Mouse (Mus musculus): ENCODE measurements around the gene Ces1d. TPM values are rescaled to one million over a fixed set of nuclear protein-coding genes. Genes with fewer than 3 reads are reported as not detected.
"Not testable (repeated sequence)": the region's sequence is repeated elsewhere in the genome, so short reads cannot be mapped to it uniquely, and the experiment has no call there.

Ces1d gene
- polyA plus RNA-seq, 1 experiment = 7.8 TPM

DNA sequence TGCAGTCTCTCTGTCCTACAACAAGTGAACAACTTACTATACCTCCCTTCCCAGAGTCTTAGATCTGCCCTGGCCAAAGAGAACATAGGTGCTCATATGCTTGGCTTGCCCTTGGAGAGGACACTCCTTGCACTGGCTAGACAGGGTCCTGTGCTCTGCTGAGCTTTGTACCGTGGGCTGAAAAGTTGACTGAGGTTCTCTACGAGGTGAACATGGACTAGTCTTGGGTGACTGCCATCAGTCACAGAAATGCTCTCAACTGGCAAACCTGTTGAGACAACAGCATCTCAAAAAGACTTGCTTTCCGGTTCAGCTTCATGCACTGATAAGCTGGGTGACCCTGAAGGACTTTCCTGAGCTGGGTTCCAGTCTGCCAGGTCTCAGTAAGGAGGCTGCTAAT lies 24.3 kb upstream of the Ces1d start:
- 74% methylated on average over 3 of the region's 3 CpGs for WGBS
- Histone ChIP-seq H3K27ac (ENCODE audit: control insufficient read depth, insufficient read depth, low read depth, low read length, poor library complexity) (no peak overlapping the region), H3K4me1 (ENCODE audit: control insufficient read depth, insufficient read depth, low read length) (no peaks in the 10 kb centered on the region), H3K4me3 (replicated peaks; ENCODE audit: control insufficient read depth, low read depth, low read length) (no peak overlapping the region)
- TF ChIP-seq CTCF (IDR thresholded peaks at IDR 0.05; ENCODE audit: control insufficient read depth, insufficient read depth, low read length) (no peak), POLR2A (IDR thresholded peaks at IDR 0.05; ENCODE audit: borderline replicate concordance, control insufficient read depth, low read depth, low read length) (no peak)

DNA sequence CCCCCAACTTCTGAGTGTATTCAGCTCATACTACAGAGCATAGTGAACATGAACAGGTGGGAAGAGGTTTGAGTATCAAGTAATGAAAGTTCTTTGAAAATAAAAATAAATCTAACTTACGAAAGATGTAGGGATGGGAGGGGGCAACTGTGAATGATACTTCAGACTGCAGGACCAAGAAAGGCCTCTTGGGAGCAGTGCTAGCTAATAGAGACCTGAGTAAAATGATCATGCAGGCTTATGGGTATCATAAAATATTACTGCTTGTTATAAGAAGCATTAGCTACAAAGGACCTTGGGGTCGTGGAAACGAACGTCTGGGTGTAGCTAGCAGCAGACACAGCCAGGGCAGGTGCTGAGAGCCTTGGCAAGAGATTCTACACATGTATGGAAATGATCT lies 20.2 kb upstream of the Ces1d start:
- no peaks in the 10 kb centered on the region for H3K4me1 ChIP-seq (ENCODE audit: control insufficient read depth, insufficient read depth, low read length)
- WGBS = 66% methylated on average over 4 of the region's 4 CpGs
- H3K4me3 ChIP-seq (replicated peaks; ENCODE audit: control insufficient read depth, low read depth, low read length) = no peak overlapping the region
- no peak overlapping the region for H3K27ac ChIP-seq (ENCODE audit: control insufficient read depth, insufficient read depth, low read depth, low read length, poor library complexity)
- TF ChIP-seq POLR2A (IDR thresholded peaks at IDR 0.05; ENCODE audit: borderline replicate concordance, control insufficient read depth, low read depth, low read length) = no peak
- TF ChIP-seq CTCF (IDR thresholded peaks at IDR 0.05; ENCODE audit: control insufficient read depth, insufficient read depth, low read length) = no peak

DNA sequence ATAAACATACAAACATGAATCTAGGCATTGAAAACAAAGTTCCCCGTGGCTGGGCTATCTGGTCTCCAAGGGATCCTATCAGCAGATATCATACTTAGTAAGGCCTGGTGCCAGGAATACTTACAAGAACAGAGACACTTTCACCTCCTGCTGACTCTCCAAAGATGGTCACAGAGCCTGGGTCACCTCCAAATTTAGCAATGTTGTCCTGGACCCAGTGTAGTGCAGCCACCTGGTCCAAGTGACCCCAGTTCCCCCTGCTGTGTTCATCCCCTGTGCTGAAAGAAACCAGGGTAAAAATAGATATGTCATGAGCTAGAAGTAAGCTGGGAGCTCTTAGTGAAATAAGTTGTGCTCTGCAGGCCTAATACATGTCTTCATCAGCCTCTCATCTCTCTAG lies 19.7 kb upstream of the Ces1d start:
- TF ChIP-seq POLR2A (IDR thresholded peaks at IDR 0.05; ENCODE audit: borderline replicate concordance, control insufficient read depth, low read depth, low read length) (no peak), CTCF (IDR thresholded peaks at IDR 0.05; ENCODE audit: control insufficient read depth, insufficient read depth, low read length) (no peak)
- Histone ChIP-seq H3K27ac (ENCODE audit: control insufficient read depth, insufficient read depth, low read depth, low read length, poor library complexity) (no peak overlapping the region), H3K4me3 (replicated peaks; ENCODE audit: control insufficient read depth, low read depth, low read length) (no peak overlapping the region), H3K4me1 (ENCODE audit: control insufficient read depth, insufficient read depth, low read length) (no peaks in the 10 kb centered on the region)
- 56% methylated on average over 1 of the region's 1 CpGs for WGBS

DNA sequence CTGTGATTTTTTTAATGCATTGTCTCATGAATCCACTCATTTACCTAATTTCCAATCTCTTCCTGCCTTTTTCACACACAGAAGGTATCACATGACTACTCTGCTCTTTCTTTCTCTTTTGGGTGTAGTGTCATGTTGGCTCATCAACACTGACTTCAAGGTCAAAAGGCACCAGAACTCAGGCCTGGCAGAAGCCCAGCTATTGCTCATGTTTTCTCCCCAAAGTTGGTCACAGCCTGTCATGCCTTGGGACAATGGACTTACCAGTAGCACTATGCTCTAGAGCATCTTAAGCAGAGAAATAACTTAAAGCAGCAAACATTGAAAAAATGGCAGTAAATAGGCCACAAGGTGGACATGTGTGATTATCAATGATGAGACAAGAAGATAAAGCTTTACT lies 13.5 kb upstream of the Ces1d start:
- Histone ChIP-seq H3K27ac (ENCODE audit: control insufficient read depth, insufficient read depth, low read depth, low read length, poor library complexity) (no peak overlapping the region), H3K4me1 (ENCODE audit: control insufficient read depth, insufficient read depth, low read length) (no peaks in the 10 kb centered on the region), H3K4me3 (replicated peaks; ENCODE audit: control insufficient read depth, low read depth, low read length) (no peak overlapping the region)
- TF ChIP-seq POLR2A (IDR thresholded peaks at IDR 0.05; ENCODE audit: borderline replicate concordance, control insufficient read depth, low read depth, low read length) = no peak
- no peak for TF ChIP-seq CTCF (IDR thresholded peaks at IDR 0.05; ENCODE audit: control insufficient read depth, insufficient read depth, low read length)

DNA sequence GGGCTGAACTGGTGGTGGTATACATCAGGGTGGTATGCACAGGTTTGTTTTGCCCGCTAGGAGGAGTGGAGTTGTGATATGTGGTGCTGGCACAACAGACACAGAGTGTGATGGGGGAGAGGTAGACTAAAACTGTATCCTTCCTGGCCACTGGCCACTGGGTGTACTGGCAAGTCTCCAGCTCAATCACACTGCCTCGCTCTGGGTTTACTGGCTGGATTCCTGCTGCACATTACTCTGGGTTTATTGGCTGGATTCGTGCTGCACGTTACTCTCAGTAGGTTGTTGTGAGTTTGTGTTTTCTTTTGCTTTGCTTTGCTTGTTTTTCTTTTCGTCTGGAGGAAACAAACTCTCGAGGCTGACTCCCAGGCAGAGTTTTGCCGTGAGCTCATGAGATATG lies 1.5 kb upstream of the Ces1d start:
- 65% methylated on average over 7 of the region's 7 CpGs for WGBS
- not testable (repeated sequence) for H3K27ac ChIP-seq (ENCODE audit: control insufficient read depth, insufficient read depth, low read depth, low read length, poor library complexity); H3K4me3 ChIP-seq (replicated peaks; ENCODE audit: control insufficient read depth, low read depth, low read length); H3K4me1 ChIP-seq (ENCODE audit: control insufficient read depth, insufficient read depth, low read length)

DNA sequence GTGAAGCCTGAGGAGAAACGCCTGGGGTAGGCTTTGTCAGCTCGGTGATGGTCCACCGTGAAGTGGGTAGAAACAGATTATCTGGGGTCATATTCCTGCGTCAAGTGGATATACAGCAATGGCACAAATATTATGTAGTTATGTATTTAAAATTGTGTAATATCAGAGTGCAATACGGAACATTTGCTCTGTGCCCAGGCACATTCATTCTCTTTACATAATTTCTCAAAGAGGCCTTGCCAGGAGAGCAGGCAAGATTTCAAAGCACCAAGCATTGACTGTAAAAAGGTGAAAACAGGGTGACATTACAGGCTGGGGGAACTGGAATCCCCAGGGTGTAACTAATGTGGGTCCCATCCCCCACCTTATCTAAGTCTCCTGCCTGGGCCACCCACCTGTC lies 1.2 kb downstream of the Ces1d start:
- WGBS = 76% methylated on average over 5 of the region's 5 CpGs
- H3K4me1 ChIP-seq (ENCODE audit: control insufficient read depth, insufficient read depth, low read length) = no peaks in the 10 kb centered on the region
- no peak overlapping the region for H3K27ac ChIP-seq (ENCODE audit: control insufficient read depth, insufficient read depth, low read depth, low read length, poor library complexity)
- TF ChIP-seq CTCF (IDR thresholded peaks at IDR 0.05; ENCODE audit: control insufficient read depth, insufficient read depth, low read length) (no peak), POLR2A (IDR thresholded peaks at IDR 0.05; ENCODE audit: borderline replicate concordance, control insufficient read depth, low read depth, low read length) (no peak)
- no peak overlapping the region for H3K4me3 ChIP-seq (replicated peaks; ENCODE audit: control insufficient read depth, low read depth, low read length)

DNA sequence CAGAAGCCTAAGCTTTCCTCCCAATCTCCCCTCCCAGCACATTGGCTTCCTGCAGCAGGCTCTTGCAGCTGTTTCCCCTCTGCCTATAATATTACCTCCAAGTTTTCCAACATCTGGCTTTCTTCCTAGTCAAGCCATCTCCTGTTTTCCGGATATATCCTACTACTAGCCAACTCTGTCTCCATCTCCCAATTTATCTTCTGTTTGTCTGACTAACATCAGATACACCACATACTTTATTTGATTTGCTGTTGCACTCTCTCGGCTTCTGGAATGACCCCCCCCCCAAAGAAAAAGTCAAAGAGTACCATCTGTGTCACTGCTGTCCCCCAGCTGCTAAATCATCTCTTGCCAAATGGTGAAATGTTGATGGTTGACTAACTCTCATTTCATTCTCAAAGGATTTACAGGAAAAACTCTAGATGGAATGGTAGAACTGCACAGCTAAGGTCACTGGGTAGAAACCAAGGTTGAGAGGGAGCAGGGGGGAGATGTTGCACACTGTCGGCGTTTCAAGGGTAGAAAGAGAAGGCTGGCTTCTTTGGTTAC lies 17.0 kb downstream of the Ces1d start:
- no peaks in the 10 kb centered on the region for H3K4me1 ChIP-seq (ENCODE audit: control insufficient read depth, insufficient read depth, low read length)
- H3K4me3 ChIP-seq (replicated peaks; ENCODE audit: control insufficient read depth, low read depth, low read length) = no peak overlapping the region
- WGBS = 78% methylated on average over 4 of the region's 4 CpGs
- TF ChIP-seq POLR2A (IDR thresholded peaks at IDR 0.05; ENCODE audit: borderline replicate concordance, control insufficient read depth, low read depth, low read length) (no peak), CTCF (IDR thresholded peaks at IDR 0.05; ENCODE audit: control insufficient read depth, insufficient read depth, low read length) (no peak)
- no peak overlapping the region for H3K27ac ChIP-seq (ENCODE audit: control insufficient read depth, insufficient read depth, low read depth, low read length, poor library complexity)

DNA sequence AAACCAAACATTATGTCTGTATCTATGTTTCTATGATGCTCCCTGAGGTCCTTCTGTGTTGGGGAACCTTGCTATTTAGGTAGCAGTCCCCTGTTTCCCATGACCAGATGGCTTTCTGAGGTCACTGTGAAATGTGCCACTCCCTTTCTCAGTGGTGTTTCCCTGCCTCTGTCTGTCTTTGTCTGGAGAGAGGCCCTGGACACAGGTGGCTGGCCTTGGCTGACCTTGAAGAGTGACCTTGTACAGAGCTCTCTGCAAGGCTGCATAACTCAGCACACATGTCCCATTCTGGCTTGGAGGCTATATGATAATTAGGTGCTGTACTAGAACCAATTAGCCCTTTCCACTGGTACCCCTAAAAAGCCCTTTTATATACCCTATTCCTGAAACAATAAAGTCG lies 21.0 kb downstream of the Ces1d start:
- no peak overlapping the region for H3K27ac ChIP-seq (ENCODE audit: control insufficient read depth, insufficient read depth, low read depth, low read length, poor library complexity)
- H3K4me1 ChIP-seq (ENCODE audit: control insufficient read depth, insufficient read depth, low read length) = no peaks in the 10 kb centered on the region
- no peak overlapping the region for H3K4me3 ChIP-seq (replicated peaks; ENCODE audit: control insufficient read depth, low read depth, low read length)
- 39% methylated on average over 1 of the region's 1 CpGs for WGBS
- TF ChIP-seq CTCF (IDR thresholded peaks at IDR 0.05; ENCODE audit: control insufficient read depth, insufficient read depth, low read length) (no peak), POLR2A (IDR thresholded peaks at IDR 0.05; ENCODE audit: borderline replicate concordance, control insufficient read depth, low read depth, low read length) (no peak)

DNA sequence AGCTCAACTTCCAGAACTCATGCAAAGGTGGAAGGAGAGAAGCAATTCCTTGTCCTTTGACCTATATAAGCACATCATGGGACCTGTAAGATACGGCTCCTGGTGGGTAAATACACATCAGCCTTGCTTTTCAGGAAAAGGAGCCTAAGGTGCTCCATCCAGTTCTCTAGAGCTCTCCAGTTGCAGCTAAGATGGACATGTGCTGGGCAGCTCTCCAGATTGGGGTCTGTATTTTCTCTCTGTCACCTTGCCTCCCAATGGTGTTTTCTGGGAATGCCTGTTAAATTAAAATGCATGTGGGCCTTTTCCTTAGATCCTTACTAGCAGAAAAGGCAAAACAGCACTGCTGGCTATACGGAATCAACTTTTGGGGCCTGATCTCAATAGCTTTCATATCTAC lies 23.1 kb downstream of the Ces1d start:
- TF ChIP-seq CTCF (IDR thresholded peaks at IDR 0.05; ENCODE audit: control insufficient read depth, insufficient read depth, low read length) = no peak
- no peak for TF ChIP-seq POLR2A (IDR thresholded peaks at IDR 0.05; ENCODE audit: borderline replicate concordance, control insufficient read depth, low read depth, low read length)
- WGBS = 81% methylated on average over 2 of the region's 2 CpGs
- Histone ChIP-seq H3K27ac (ENCODE audit: control insufficient read depth, insufficient read depth, low read depth, low read length, poor library complexity) (no peak overlapping the region), H3K4me3 (replicated peaks; ENCODE audit: control insufficient read depth, low read depth, low read length) (no peak overlapping the region), H3K4me1 (ENCODE audit: control insufficient read depth, insufficient read depth, low read length) (no peaks in the 10 kb centered on the region)

All from bone marrow, adult 2 months (tissue).